Mouse (Mus musculus): ENCODE results near the gene Per1.

The Per1 gene

DNA sequence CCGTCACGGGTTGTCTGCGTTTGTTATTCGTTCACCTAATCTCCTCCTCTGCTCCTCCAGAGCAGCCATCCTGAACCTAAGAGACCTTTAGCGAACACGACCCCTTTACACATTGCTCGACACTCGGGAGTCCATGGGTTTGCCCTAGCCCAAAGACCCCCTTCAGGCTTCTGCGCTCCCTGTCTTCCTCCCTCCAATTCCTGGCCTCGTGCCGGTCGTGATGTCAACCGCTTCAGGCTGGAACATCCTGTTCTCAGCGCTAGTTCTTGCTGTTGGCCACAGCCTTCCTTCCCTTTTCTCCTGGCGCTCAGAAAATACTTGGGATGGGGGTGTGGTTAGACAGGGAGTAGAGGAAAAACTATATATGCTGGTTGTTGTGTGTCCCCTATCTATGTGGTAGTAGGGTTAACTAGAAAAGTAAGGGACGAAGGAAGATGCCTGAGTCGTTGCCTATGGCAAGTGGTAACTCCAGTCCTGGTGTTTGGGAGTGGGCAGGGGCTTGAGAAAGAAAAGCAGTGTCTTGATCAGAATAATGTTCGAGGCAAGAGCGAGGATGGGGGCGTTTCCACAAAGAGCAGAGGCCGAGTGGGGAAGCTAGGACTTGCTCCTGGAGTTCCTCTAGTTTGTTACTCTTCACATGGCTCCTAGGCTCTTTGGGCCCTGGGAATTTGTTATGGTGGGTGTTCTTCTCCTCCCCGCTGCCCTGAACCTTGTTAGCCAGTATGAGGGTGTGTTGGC lies 4.3 kb downstream of the Per1 start:
- no peak for DNase-seq (ENCODE audit: low read depth, low spot score)

GRCm38 (mm10) chr11:69099915-69100345 lies 4.9 kb downstream of the Per1 start:
- no peak for DNase-seq (ENCODE audit: low read depth, low spot score)

DNA sequence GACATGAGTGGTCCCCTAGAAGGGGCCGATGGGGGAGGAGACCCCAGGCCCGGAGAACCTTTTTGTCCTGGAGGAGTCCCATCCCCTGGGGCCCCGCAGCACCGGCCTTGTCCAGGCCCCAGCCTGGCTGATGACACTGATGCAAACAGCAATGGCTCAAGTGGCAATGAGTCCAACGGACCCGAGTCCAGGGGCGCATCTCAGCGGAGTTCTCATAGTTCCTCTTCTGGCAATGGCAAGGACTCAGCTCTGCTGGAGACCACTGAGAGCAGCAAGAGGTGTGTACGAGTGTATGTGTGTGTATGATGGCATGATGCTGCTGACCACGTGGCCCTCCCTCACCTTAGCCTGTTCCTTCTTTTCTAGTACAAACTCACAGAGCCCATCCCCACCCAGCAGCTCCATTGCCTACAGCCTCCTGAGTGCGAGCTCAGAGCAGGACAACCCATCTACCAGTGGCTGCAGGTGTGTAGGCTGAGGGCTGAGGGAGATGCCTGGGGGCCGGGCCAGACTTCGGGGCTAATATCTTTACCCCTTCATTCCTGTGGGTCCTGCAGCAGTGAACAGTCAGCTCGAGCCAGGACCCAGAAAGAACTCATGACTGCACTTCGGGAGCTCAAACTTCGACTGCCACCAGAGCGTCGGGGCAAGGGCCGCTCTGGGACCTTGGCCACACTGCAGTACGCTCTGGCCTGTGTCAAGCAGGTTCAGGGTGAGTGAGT lies 5.8 kb downstream of the Per1 start:
- DNase-seq (ENCODE audit: low read depth, low spot score), result no peak

- DNase-seq (ENCODE audit: low read depth, low spot score), result no peak
Measured at GRCm38 (mm10) chr11:69101604-69102402, 6.8 kb downstream of the Per1 start.

GRCm38 (mm10) chr11:69102403-69102725 lies 7.3 kb downstream of the Per1 start:
- DNase-seq (ENCODE audit: low read depth, low spot score), result no peak

- no peak for DNase-seq (ENCODE audit: low read depth, low spot score)
Measured at GRCm38 (mm10) chr11:69103121-69103520, 8.1 kb downstream of the Per1 start.

DNA sequence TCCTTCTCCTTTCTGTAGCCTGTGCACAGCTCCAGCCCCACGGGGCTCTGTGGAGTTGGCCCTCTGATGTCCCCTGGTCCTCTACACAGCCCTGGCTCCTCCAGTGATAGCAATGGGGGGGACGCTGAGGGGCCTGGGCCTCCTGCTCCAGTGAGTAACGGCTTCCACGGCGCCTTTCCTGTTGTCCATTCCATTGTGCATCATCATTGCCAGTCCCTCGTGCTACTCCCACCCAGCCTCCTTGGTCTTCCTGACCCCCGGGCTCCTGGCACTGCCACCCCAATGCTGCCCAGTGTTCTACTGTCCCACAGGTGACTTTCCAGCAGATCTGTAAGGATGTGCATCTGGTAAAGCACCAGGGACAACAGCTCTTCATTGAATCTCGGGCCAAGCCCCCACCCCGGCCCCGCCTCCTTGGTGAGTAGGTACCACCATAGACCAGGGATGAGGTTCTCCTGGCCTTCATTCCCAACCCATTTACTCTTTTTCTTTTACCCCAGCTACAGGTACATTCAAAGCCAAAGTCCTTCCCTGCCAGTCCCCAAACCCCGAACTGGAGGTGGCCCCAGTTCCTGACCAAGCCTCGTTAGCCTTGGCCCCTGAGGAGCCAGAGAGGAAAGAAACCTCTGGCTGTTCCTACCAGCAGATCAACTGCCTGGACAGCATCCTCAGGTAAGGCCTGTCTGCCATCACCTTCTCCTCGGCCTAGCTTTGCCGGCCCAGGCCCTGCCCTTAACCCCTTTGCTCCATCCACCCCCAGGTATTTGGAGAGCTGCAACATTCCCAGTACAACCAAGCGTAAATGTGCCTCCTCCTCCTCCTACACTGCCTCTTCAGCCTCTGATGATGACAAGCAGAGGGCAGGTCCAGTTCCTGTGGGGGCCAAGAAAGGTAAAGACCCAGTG lies 8.8 kb downstream of the Per1 start:
- DNase-seq (ENCODE audit: low read depth, low spot score), result no peak

DNA sequence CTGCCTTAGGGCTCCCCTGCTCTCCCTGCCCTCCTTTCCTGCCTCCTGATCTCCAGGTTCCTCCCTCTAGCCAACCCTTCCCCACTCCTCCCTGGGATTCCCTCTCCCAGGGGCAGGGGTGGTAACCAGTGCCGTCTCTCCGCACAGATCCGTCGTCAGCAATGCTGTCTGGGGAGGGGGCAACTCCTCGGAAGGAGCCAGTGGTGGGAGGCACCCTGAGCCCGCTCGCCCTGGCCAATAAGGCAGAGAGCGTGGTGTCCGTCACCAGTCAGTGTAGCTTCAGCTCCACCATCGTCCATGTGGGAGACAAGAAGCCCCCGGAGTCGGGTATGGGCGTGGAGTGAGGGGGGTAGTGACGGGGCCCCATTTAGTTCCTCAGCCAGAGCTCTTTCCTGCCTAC lies 9.5 kb downstream of the Per1 start:
- DNase-seq (ENCODE audit: low read depth, low spot score), result no peak

- DNase-seq (ENCODE audit: low read depth, low spot score), result no peak
Measured at GRCm38 (mm10) chr11:69105227-69105626, 10.2 kb downstream of the Per1 start.

GRCm38 (mm10) chr11:69105796-69106195 lies 10.8 kb downstream of the Per1 start:
- no peak for DNase-seq (ENCODE audit: low read depth, low spot score)

GRCm38 (mm10) chr11:69106299-69106698 lies 11.3 kb downstream of the Per1 start:
- DNase-seq (ENCODE audit: low read depth, low spot score), result no peak

DNA sequence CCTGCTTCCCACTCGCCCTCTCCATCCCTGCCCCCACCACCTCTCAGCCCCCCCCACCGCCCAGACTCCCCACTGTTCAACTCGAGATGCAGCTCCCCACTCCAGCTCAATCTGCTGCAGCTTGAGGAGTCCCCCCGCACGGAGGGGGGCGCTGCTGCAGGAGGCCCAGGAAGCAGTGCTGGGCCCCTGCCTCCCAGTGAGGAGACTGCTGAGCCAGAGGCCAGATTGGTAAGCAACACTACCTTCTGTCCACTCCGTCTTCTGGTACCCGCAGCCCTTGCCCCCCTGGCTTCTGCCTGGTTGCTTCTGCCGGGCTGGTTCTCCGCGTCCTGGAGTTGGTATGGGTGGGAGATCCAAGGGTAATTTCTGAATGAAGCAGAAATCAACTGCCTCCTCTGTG lies 11.8 kb downstream of the Per1 start:
- no peak for DNase-seq (ENCODE audit: low read depth, low spot score)

DNA sequence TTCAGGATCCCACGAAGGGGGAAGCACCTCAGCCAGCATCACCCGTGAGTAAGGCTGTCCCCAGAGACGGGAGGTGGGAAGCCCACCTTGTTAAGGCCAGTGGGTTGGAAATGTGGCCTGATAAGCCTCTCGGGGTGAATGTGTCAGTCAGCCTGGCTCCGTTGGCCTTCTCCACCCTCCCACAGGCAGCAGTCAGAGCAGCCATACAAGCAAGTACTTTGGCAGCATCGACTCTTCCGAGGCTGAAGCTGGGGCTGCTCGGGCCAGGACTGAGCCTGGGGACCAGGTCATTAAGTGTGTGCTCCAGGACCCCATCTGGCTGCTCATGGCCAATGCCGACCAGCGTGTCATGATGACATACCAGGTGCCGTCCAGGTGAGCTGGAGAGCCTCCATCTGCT lies 12.7 kb downstream of the Per1 start:
- no peak for DNase-seq (ENCODE audit: low read depth, low spot score)

DNA sequence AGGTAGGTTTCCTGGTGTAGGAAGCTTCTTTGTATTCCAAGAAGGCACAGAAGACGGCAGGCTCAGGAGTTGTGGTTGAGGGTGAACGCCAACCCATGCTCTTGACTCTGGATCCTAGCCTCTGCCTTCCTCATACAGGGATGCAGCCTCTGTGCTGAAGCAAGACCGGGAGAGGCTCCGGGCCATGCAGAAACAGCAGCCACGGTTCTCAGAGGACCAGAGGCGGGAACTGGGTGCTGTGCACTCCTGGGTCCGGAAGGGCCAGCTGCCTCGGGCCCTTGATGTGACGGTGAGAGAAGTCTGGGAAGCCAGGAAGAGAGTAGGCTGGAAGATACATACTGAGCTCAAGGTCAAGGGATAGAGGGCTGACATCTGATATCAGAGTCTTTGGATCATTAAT lies 13.2 kb downstream of the Per1 start:
- DNase-seq (ENCODE audit: low read depth, low spot score), result no peak

DNA sequence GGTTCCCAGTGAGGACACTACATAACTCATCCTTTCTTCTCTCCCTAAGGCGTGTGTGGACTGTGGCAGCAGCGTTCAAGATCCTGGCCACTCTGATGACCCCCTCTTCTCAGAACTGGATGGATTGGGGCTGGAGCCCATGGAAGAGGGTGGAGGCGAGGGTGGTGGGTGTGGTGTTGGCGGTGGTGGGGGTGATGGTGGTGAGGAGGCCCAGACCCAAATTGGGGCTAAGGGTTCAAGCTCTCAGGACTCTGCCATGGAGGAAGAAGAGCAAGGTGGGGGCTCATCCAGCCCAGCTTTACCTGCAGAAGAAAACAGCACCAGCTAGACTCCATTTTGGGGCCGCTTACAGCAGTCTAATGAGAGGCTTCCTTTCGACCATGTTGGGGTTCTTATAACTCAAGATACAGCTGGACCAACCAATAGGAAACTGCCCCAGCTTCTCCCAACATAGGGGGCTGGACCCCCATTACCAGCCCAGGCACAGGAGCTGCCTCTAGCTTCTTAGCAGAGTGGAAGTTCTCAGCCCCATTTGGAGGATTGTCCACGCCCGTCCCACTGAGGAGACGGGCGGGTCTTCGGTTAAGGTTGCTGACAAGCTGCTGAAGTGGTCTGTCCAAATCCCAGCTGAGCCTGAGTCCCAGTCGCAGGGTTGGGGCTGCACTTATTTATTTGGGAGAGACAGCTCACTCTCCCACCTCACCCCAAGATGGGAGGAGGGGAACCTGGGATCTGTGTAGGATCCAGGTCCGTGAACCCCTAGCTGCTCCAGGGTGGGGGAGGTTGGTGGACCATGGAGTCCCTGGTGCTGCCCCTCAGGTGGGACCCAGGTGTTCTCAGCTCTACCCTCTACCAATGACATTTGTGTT lies 14.2 kb downstream of the Per1 start:
- no peak for DNase-seq (ENCODE audit: low read depth, low spot score)

GRCm38 (mm10) chr11:69110319-69111046 lies 15.5 kb downstream of the Per1 start:
- no peak for DNase-seq (ENCODE audit: low read depth, low spot score)

DNA sequence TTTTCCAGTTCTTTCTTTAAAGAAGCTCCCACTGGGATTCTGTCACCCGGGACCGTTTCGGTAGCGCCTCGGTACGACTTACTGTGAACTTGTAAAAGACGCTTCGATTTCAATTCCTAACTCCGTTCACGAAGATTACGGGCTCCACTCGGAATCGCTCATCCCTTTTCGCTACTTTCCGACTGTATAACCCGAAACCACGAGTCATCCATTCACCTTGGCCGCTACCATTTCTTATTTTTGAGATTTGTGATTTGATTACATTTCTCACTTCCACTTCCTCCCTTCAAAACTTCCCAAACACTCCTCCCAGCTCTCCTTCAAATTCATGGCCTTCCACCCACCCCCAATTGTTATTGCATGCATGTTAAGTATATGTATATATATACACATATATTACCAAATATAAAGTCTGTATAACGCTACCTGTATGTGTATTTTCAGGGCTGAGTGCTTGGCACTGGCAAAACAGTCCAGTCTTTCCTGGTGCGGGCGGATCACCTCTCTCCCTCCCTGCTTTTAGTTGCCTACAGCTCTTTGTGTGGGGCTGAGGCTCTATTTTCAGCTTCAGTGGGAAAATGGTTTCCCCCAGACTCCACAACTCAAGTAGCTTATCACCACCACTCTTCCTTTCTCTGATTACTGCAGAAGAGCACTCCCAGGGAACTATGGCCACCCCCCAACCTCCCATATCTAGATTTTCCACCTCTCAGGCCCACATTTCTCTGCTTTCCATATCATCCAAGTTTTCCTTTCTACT lies 16.2 kb downstream of the Per1 start:
- DNase-seq (ENCODE audit: low read depth, low spot score), result no peak

GRCm38 (mm10) chr11:69111865-69112264 lies 16.8 kb downstream of the Per1 start:
- no peak for DNase-seq (ENCODE audit: low read depth, low spot score)

DNA sequence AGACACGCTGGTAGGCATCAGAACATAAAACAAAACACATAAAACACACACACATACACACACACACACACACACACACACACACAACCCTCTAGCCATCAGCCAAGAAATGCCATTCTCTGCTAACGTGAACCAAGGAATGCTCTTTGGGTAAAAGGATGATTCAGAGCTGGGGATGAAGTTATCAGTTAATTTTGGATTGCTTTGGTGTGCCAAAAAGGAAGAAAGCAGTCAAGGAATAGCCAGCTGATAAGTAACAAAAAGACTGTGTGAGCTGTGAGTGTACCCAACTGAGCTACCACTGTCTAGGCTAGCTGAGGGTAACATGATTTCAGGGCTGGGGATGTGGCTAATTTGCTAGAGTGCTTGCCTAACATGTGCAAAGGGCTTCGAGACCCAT lies 19.0 kb downstream of the Per1 start:
- DNase-seq (ENCODE audit: low read depth, low spot score), result no peak
